In genomic region chr3:39465811-39466210, GRCm38 (mm10) we compare ENCODE assay signal across 16 mouse cellular contexts.
"Had no signal": no experiment of that assay in that cellular context is flagged by ENCODE, and none has a peak within 500 bp of the region (broad histone marks: within the 10 kb centered on the region; RNA-seq: fewer than 3 reads in every experiment).

No protein-coding gene starts in this region.

- ATAC-seq: midbrain, embryonic 16.5 days had no signal

- H3K9ac ChIP-seq: lung, embryonic 14.5 days; midbrain, embryonic 12.5 days; neural tube, embryonic 13.5 days; stomach, embryonic 15.5 days had no signal

- H3K4me1 ChIP-seq: midbrain, embryonic 10.5 days; midbrain, embryonic 12.5 days; neural tube, embryonic 13.5 days; stomach, embryonic 15.5 days had no signal

- H3K9me3 ChIP-seq: midbrain, embryonic 10.5 days; midbrain, embryonic 12.5 days; neural tube, embryonic 13.5 days; stomach, embryonic 15.5 days had no signal

- H3K36me3 ChIP-seq: midbrain, embryonic 10.5 days; midbrain, embryonic 12.5 days; neural tube, embryonic 13.5 days; stomach, embryonic 15.5 days had no signal

- H3K4me2 ChIP-seq: lung, embryonic 14.5 days; midbrain, embryonic 12.5 days; neural tube, embryonic 13.5 days; stomach, embryonic 15.5 days had no signal

- H3K27me3 ChIP-seq: midbrain, embryonic 12.5 days; neural tube, embryonic 13.5 days; stomach, embryonic 15.5 days had no signal

- DNase-seq: lung, adult 18-20 months; lung, embryonic 14.5 days; lung, postnatal 10 days; lung, postnatal 4 days; midbrain, embryonic 14.5 days; right cerebral cortex, postnatal 14 days; thymus, adult 2 months; thymus, postnatal 25 days; thymus, postnatal 4 days had no signal

- H3K4me3 ChIP-seq: midbrain, embryonic 10.5 days; midbrain, embryonic 12.5 days; myocyte; neural tube, embryonic 13.5 days; stomach, embryonic 15.5 days had no signal

- H3K27ac ChIP-seq: midbrain, embryonic 10.5 days; midbrain, embryonic 12.5 days; neural tube, embryonic 13.5 days; stomach, embryonic 15.5 days; stomach, postnatal 0 days had no signal
